Mouse (Mus musculus) C2C12 (cell line): ENCODE measurements at regions not wholly inside any gene's neighbourhood (a gene's known extent, or its start where the extent isn't known, plus 50 kb on each side); places are given as distances from the start of the nearest gene placed in this dataset.

Experiments
- CTCF ChIP-seq: IDR thresholded peaks from one replicate; pipeline ENCODE4 v1.5.1; 2011; ENCODE audit not compliant: control insufficient read depth, insufficient read depth, insufficient read length
- MAX ChIP-seq: IDR thresholded peaks from one replicate; pipeline ENCODE4 v1.6.1; 2011; ENCODE audit warnings: mild to moderate bottlenecking, control low read depth

GRCm38 (mm10) chr16:79986746-79987145, 895.8 kb upstream of the Tmprss15 start:
- TF ChIP-seq CTCF, result no peak
- no peak for TF ChIP-seq MAX
